Mouse (Mus musculus) urinary bladder, postnatal 14 days (tissue): ENCODE data around the gene Akap12.

ENCODE experiments used
- DNase-seq: peaks from one replicate; pipeline ENCODE4 v3.0.0; 2021; ENCODE audit warnings: low spot score

Gene Akap12

DNA sequence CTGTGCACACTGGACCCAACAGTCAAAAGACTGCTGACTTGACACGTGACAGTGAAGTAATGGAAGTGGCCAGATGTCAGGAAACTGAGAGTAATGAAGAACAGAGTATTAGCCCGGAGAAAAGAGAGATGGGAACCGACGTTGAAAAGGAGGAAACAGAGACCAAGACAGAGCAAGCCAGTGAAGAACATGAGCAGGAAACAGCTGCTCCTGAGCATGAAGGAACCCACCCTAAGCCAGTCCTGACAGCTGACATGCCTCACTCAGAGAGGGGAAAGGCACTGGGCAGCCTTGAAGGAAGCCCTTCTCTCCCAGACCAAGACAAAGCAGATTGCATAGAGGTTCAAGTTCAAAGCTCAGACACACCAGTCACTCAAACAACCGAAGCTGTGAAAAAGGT, 90.5 kb downstream of the Akap12 start:
- DNase-seq: no peak

DNA sequence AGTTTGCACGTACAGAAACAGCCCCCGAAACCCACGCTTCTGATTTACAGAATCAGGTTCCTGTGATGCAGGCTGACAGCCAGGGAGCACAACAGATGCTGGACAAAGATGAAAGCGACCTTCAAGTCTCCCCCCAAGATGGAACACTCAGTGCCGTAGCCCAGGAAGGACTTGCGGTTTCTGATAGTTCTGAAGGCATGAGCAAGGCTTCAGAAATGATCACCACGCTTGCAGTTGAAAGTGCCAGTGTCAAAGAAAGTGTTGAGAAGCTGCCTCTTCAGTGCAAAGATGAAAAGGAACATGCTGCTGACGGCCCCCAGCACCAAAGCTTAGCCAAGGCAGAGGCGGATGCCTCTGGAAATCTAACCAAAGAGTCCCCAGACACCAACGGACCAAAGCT, 91.3 kb downstream of the Akap12 start:
- no peak for DNase-seq

DNA sequence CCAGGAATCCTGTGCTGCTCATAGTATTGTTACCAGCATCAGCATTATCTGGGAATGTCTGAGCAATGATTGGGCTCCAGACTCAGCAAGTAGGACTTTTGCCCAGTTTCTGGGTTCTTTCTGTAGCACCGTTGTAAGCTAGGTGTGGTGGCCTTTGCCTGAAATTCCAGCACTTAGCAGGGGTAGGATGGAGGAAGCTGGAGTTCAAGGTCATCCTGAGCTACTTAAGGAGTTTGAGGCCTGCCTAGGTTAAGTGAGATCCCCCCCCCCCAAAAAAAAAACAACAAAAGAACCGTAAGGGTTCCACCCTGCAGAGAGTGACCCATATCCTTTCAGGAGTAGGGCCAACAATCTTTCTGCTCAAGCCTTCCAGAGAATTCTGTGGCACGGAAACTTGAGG, 98.4 kb downstream of the Akap12 start:
- no peak for DNase-seq

DNA sequence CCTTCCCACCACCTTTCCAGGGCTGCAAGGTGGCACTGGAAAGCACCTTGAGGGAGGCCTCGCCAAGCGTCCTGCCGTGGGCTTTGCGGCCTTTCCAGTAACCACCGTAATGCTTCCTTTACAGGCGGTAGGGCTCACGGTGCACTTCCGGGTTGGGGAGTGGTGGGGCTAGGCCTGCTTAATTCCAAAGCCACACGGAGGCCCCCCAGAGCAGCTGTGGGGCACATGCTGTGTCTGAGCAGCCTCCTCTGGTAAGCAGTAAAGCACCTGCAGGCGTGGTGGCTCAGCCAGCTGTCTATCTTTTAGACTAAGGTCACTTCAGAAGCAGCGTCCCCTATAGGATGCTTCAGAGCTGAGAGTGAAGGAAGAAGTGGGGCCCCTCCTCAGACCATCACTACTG, 103.9 kb downstream of the Akap12 start:
- DNase-seq: no peak

DNA sequence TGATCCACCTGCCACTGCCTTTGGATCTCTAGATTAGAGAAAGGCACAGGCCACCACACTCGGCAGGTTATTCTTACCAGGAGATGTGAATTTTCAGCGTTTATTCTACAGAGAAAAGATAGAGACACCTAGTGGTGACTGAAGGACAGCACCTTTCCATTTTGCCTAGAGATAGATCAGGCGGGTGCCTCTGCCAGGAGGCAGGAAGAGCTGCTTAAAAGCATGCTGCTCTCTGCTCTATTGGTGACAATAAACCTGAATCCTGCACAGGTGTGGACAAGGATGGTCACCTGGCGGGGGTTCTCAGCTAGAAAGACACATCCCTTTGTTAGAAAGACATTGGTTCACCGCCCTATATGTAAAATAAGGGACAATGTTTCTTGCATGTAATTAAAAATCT, 105.8 kb downstream of the Akap12 start:
- peak; percentile 31 for DNase-seq

DNA sequence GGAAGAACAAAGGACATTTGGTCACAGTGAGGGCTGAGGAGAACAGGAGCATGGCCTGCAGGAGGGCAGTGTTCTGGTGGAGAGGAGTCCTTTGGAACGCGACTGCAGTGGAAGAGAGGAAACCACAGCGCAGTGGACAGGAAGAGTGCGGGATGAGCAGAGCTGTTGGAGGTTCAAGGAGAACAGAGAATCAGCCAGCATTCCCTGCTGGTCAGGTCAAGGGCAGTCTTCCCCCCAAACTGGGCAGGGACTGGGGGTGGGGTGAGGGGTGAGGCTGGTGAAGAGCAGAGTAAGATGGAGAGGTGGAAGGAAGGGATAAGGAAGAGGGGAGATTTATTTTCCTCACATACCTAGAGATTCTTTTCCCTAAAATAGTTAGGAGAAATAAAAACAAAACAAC, 107.4 kb downstream of the Akap12 start:
- no peak for DNase-seq

DNA sequence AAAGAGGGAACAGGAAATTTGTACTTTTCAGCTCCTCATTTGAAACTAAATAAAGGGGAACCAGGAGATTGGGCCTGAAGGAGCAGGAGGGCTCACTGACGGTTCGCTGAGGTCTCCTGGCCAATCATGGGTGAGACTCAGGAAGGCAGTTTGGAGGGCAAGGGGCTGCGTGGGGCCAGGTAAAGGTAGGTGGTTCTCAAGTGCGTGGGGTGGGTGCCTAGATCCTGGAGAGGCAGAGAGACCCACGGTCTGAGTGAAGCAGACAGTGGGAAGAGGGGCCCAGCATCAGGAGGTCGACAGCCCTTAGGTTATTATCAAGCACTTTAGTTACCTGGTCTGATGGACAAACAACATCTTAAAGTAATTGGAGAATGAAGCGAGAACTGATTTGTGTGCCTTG, 108.1 kb downstream of the Akap12 start:
- no peak for DNase-seq

DNA sequence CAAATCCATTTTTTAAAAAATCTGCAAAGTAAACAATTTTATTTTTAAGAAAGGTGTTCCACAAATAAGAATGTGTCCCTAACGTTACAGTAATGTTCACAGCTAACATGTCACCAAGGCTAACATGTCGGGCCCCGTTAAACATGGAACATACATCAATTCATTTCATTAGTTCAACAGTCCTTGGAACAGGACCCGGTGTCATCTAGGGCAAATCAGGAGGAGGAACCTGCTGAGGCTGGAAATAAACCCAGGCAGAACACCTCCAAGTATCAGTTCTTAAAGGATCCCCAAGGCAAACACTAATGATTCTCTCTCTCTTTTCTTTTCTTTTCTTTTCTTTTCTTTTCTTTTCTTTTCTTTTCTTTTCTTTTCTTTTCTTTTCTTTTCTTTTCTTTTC, 108.6 kb downstream of the Akap12 start:
- no peak for DNase-seq

DNA sequence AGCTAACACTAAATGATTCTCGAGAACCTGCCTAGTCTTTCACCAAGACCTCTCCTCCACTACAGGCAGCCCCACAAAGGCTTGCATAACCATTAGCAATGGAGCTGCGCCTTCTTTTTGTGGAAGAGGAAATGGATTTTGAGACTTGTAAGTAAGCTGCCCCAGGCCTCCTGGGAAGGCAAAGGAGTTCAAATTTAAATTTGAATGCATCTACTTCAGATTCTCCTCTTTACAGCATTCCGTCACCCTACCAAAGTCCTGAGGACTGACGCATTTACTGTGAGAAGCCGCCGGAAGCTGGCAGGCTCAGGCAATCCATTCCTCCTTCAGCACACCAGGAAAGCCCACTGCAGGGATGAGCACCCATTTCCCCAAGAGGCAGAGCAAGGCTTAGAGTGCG, 109.1 kb downstream of the Akap12 start:
- no peak for DNase-seq

DNA sequence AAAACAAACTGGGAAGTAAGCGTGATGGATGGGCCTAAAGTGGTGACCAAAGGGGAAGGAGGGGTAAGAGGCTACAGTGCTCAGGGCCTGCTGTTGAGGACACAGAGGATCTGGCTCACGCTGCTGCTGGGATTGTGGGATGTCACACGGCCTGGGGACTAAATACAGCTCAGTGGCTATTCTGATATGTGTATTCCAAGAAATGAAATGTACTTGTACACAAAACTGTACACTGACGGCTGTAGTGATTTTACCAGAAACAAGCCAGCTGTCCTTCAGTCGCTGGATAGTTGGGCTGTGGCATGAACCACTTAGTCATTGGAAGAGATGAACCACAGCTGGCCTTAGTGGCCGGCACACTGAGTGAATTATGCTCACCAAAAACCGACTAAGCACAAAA, 110.3 kb downstream of the Akap12 start:
- DNase-seq: peak; percentile 18

DNA sequence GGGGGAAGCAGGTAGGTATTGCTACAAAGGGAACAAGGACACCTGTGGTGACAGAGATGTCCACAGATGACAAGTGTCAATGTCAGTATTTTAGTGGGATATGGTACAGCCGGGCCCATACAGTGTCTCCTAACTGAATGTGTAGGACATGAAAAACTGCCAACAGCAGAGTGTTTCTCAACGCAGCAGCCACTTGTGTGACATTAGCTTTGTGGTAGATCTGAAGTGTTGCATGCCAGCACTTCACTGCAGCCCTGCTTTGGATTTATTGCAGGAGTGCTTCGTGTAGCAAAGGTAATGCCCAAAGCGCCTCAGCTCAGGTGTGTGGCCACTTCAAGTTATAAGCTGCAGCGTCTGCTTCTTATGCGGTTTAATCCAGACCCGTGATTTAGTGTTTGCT, 110.8 kb downstream of the Akap12 start:
- DNase-seq: no peak

DNA sequence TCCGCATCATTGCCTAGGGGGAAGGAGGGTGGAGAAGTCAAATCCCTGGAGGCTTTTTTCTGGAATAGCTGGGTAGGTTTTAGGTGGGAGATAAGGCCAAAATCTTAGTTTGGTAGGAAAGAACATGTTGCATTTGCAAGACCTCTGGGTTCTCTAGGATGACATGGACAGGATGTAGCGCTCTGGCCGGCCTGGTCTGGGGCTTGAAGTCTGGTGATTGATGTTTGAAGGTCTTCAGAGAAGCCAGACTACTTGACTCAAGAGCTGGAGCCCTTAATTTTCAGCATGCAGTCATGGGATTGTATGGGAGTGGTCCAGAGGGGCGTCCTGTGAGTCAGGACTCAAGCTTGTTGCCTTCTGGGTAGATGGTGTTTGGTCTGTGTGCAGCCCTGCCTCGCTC, 114.6 kb downstream of the Akap12 start:
- DNase-seq: no peak

DNA sequence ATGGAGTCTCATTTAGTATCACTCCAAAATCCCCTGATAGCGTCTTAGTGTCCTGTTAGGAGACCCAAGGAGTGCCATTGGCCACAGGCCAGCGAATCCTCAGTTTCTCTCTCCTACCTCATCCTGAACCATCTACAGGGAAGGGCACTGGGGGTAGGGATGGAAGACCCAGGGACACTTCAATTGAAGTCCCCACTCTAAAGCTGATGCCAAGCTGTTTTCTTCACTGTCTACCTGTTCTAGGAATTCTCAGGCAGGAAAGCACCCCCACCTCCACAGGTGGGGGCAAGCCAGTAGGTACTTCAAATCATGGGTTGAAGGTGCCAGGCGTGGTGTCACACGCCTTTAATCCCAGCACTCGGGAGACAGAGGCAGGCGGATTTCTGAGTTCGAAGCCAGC, 118.1 kb downstream of the Akap12 start:
- DNase-seq: no peak

DNA sequence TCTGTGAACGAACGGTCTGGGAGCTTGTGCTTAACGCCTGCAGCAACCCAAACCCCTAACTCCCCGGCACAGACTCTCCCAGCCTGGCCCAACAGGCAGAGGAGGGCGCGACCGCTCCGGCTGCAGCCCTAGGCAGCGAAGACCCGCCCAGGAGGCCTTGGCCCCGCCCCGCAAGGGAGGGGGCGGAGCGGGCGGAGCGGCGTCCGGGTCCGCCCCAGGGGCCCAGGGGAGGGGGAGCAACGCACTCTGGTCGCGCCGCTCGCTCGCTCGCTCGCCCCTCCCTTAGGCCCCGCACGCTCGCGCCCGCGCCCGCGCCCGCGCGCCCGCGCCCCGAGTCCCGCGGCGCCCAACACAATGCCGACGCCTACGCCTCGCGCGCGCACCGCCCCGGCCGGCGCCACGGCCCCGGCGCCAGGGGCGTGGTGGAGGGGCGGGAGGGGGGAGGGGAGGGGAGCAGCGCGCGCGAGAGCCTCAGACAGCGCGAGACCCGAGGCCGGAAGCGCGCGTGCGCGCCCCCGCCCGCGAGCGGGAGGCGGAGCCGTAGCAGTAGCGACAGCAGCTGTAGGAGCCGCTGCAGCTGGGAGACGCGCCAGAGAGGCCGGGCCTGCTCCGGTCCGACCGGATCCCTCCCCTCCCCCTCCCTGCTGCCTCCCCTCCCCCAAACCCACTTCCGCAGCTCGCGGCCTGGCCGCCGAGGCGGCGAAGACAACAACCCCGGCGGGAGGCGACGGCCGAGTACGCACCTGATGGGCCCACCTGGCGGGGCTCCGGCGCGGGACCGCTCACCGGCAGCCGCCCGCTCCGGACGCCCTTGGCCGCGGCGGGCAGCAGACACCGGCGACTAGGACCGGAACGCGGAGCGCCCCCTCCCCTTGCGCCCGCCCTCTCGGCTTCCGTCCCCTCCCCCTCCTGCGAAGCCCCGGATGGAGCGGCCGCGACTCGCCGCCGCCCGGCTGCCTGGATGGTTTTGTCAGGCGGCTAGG, 120.7 kb downstream of the Akap12 start:
- DNase-seq: peak; percentile 96

DNA sequence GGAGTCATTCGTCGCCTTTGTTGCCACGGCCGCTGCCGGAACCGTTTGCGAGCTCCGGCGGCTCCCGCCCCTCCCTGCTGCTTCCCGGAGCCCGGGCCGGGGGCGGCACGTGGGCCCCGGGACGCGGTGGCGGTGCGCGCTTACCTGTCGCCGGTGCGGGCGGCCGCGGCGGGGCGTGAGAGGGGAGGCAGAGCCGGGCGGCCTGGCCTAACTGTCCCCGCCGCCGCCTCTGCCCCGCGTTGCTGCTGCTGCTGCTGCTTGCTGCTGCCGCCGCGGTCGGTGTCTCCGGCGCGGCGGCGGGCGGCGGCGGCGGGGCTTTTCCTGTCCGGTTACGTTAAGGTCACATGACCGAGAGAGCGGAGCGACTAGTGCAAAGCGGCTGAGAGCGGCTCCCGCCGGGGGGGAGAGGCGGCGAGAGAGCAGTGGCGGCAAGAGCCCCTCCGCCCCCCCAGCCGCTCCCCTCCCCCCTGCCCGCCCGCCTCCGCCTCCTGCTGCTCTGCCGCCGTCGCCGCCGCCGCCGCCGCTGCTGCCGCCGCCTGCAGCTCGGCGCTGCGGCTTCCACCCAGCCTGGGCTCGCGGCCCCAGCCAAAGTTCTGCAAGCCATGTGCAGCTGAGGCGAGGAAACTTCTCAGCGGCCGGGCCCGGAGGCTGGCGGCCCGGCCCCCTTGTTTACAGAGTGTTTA, 121.7 kb downstream of the Akap12 start, which contains the start of gene Zbtb2:
Gene Zbtb2, minus strand, starts transcription at position 408 of the 683 bp plus-strand sequence.
- DNase-seq: peak; percentile 62

DNA sequence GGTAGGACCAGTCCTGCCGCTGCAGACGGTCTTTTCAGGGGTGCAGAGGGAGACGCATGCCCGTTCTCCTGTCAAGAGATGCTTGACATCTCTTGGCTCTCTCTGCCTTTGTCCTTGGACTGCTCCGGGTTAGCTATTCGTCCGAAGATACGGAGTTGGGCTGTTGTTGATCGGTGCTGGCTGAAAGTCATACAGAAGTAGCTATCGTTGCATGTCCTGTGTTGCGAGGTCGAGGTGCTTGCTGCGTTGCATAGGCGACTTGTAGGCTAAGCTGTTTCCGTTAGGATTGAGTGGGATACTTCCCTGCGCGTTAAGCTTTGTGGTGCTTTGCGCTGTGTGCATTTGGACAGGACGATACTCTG, 122.2 kb downstream of the Akap12 start:
- DNase-seq: no peak

DNA sequence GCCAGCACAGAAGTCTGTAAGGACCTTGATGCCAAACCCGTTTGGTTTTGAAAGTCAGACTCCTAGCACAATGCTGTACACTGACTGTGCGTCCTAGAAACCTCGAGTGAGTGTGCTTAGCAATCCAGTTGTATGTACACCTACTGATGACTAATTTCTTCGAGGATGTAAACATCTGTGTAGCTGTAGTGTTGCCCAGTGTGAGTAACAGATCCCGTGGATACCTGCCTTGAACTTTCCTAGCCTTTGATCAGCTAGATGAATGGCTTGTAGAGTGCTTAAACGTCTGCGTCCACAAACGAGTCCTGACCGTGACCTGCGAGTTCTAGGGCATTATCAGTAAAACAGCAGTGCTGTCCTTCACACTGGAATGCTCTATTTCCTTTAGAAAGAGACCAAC, 122.9 kb downstream of the Akap12 start:
- DNase-seq: no peak

DNA sequence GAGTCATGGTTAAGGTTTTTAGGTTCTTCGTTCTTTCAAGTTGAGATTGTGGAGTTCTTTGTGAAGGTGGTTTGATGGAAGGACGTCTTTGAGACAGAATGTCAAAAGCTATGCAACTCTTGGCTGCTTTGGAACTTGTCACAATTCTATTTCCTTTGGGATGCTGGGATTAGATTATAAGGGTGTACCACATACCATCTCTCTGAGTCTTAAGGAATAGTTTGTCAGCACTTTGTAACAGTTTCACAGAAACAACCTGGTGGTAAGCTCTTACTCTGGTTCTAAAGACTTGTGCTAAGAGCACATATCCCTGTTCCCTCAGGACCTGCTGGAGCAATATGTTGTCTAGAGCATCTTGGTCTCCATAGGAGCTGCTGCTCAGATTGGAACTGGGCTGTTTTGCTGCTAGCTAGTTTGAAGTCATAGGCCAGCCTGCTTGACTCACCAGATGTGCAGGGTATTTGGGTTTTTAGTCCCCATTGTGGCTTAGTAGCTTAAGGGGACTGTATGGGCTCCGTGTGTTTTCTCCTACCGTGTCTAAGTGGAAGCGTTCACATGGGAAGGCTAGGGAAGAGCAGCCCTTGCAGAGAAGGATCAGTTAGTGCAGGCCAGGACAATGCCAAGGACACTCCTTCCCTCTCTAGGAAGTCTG, 123.4 kb downstream of the Akap12 start:
- DNase-seq: no peak

DNA sequence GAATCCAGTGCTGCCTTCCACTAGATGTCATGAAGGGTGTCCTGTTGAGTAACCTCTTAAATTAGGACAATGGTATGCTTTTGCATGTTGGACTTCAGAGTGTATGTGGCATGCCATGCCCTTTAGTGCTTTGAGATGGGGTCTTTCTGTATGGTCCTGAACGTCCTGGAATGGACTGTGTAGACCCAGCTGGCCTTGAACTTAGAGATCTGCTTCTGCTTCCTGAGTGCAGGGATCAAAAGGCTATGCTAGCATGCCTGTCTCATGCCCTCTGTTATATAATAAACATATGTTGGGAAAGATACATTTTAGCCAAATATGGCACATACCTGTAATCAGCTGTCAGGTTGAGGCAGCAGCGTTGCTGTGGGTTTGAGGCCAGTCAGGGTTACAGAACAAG, 124.4 kb downstream of the Akap12 start:
- DNase-seq: no peak

DNA sequence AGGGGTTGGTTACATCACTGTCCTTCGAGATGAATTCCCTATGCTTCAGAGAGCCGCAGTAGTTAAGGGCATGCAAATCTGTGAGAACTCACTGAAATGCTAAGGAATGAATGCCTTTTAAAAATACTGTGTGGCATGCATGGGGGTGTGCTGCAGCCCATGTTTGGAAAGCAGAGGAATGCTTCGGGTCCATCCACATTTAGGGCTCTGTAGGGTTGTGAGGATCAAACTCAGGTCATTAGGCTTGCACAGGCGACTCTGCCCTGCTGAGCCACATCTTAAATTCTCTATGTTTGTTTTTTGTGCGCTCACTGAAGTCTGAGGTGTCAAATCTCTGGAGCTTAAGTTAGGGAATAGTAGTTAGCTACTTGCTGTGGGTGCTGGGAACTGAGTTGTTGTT, 124.9 kb downstream of the Akap12 start:
- DNase-seq: no peak

DNA sequence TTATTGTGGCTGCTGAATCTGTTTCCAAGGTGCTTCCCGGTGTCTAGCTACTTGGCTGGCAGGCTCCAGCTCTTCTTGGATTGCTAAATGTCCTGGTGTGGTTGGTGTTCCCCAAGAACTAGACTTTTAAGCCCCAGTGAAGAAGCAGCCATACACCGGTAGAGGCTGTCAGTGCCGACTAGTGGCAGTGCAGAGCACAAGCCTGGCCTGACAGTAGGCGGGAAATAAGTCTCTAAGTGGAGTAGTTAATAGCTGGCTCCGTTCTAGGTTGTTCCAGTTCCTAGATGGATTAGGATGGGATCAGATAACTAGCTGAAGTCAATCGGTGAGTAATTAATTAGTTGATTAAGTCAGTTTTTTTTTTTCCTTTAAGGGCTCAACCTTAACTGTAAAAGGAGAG, 125.7 kb downstream of the Akap12 start:
- DNase-seq: peak; percentile 36

DNA sequence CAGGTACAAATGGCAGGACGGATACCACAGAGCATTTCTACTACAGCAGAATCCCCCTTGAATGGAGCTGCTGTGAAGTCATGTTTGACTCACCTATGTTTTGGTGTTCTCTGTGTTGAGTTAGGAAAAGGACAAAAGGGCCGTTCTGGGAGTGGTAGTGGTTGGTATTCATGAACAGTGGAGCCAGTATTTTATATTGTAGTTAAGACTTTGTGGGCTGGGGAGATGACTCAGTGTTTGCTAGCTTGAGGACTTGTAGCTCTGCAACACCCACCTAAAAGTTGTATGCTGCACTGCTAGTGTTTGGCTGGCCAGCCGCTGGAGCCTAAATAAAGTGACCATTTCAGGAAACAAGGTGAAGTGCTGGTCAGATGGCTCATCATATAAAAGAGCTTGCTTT, 129.1 kb downstream of the Akap12 start:
- no peak for DNase-seq

DNA sequence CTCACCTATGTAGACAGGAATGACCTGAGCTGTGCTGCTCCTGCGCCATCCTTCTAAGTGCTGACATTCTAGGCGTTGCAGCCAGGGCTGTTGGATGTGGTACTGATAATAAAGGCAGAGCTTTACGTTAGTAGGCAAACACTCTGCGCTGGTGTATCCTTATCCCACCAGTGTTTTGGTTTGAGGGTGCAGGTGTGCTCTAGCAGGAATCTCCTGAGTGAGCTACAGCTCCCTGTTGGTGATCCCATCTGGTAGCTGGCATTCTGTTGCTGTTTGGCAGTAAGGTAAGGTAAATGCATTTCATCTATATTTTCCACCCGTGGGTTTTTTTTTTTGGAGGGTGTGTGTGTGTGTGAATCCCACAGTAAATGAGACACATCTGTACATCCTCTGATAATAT, 131.9 kb downstream of the Akap12 start:
- DNase-seq: no peak
